Mouse (Mus musculus) cerebellum, postnatal 14 days (tissue): ENCODE data around the gene Trappc3l.
"Not testable (repeated sequence)": the region's sequence is repeated elsewhere in the genome, so short reads cannot be mapped to it uniquely, and the experiment has no call there.

ENCODE experiments used
- DNase-seq, 2 experiments: peaks; one replicate each; pipeline ENCODE4 v3.0.0; 2021; ENCODE audit warnings: mixed read lengths in 2 of 2

Trappc3l gene

DNA sequence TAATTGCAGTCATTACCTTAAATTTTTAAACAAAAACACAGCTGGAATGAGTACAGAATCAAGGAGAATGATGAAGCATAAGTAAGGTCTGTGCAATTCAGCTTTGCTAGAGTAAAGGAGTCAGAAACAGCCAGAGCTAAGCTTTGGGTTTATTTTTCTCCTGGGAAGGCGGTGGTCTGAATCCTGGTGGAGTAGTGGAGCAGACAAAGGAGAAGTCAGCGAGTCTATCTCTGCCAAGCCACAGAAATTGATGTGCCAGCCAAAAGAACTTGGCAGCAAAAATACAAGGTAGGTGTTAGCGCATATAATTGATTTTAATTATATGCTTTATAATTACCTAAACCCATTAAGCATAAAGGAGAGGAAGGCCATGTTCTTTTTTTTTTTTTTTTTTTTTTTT is at the start of gene Trappc3l:
Gene Trappc3l, plus strand, starts transcription at position 197 of the 400 bp plus-strand sequence.
- no peak for DNase-seq

DNA sequence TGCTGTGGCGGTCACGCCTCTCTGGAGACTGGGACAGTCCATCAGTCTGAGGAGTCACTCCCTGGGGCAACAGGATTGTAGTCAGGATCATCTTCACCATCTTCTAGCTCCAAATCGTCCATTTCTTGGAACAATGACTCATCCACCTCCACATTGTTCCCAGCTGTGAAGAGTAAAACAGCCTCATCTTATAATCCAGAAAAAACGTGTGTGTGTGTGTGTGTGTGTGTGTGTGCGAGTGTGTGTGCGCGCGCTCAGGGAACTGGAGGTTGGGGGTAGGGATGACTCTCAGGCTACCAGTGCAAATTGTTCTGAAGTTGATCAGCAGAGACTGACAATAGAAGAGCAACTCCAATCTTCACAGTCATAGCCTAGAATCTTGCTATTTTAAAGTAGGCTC is 40.7 kb upstream of the Trappc3l start:
- DNase-seq: not testable (repeated sequence)

DNA sequence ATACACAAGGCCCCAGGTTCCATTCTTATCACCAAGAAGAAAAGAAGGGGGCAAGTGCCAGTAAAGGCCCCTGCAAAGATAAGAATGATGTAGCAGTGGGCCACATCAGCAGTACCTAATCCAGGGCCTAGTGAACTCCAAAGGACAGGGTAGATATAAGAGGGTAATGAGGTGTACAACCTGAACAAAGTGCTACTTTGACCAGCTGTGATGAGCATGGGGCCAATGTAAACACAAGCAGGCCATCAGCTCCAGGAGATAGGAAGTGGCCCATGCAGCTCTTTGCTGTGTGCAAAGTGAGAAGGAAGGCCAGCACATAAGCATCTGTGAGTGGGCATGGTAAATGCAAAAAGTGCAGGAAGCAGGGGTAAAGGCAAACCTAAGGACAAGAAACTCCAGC is 39.0 kb upstream of the Trappc3l start:
- no peak for DNase-seq

DNA sequence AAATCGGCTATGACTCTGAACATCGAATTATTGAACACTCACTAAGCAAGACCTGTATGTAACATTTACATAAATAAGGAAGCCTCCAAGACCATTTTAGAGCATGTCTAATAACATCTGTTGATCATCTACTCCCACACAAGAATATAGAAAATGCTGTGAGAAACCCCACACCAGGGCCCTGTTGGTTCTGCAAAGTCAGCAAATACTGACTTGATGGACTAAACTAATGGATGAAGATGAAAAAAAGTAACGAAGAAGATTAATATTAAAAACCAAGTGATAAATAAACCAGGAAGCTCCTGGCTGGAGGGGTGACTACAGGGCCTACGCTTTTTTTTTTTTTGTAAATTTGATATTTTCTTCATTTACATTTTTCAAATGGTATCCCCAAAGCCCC is 24.8 kb upstream of the Trappc3l start:
- no peak for DNase-seq

DNA sequence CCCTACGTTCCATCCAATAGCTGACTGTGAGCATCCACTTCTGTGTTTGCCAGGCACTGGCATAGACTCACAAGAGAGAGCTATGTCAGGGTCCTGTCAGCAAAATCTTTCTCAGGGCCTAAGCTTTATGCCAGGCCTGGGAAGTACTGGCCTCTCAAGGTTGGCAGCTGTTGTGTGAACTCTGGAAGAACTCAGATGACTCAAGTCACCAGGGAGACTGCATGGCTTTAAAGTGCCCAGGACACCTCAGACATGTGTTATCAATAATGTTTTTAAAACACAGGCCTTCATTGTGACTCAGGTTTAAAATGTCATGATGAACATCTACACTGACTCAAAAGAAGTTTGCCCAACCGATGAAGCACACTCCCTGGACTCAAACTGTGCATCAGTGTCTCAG is 24.2 kb upstream of the Trappc3l start:
- no peak for DNase-seq

DNA sequence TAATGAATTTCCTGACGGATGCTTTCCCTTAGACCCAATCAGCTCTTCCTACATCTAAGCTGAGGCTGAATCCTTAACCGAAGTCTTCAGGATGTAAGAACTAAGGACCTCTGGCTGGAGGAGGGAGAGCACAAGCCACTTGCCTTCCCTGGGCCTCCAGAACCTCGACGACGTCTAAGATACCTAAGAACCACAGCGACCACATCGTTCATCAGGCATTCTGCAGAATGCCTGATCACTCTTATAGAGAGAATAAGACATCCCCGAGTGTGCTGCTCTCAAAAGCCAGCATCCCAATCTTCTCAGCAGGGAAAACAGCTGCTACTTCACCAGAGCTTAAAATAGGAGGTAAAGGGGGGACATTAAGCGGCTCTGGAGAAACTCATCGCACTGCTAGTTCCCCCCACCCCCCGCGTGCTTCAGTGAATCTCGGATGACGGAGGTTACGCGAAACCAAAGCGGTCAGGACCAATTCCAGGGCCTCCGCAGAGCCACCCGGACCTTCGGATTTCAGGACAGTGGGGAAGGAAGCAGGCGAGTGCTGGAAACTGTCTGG is 18.6 kb upstream of the Trappc3l start:
- DNase-seq: peak in 1 of 2 experiments; percentile 64

DNA sequence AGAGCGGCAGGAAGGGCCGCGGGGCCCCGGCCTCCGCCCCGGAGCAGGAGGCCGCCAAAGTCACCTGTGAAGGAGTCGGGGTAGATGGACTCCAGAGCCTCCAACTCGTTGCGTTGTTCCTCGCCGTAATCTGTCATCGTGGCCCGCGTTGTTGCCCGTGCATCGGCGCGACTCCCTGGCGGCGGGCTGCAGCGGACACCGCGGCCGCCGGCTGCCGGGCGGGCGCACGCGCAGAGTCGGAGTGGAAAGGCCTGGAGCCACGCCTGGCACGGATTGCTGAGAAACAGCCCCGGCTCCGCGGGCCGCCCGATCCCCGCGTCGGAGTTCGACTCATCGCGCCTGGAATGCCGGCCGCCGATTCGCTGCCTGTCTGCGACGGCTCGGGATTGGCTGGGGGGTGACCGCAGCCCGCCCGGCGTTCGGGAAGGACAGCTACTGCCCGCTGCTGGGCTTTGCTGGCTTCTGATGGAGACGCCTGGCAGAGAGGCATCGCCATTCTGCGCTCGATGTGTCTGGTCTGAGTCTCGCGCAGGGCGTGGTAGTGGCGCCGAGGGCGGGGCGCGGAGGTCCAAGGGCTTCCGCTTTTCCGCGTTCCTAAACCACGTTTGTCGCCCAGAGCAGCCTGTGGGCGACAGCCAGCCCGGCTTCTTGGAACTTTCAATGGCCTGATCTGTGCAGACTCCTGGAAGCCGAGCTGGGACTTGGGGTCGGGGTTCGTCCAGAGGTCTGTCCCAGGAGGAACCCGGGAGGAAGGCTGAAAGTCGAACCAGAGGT is 17.9 kb upstream of the Trappc3l start, which contains the start of gene Rwdd1:
Gene Rwdd1, minus strand, starts transcription at position 323 of the 774 bp plus-strand sequence.
- DNase-seq: peak; percentile 98

DNA sequence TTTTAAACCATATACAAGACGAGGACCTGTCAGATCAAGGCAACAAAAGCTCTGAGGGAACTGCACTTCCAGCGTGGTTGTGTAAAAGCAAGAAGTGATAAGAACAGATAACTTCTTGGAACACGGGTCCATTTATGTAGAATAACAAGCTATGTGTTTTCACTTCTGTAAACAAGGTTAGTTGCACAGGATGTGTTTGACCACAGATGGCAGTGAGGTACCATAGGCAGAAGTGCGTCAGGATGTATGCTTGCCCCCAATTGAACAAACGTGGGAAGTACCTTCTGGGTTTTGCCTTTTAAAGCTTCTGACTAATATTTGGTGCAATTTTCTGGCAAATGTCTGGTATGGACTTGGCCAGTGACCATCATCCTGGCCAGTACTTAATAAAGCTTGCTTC is 7.1 kb upstream of the Trappc3l start:
- no peak for DNase-seq

DNA sequence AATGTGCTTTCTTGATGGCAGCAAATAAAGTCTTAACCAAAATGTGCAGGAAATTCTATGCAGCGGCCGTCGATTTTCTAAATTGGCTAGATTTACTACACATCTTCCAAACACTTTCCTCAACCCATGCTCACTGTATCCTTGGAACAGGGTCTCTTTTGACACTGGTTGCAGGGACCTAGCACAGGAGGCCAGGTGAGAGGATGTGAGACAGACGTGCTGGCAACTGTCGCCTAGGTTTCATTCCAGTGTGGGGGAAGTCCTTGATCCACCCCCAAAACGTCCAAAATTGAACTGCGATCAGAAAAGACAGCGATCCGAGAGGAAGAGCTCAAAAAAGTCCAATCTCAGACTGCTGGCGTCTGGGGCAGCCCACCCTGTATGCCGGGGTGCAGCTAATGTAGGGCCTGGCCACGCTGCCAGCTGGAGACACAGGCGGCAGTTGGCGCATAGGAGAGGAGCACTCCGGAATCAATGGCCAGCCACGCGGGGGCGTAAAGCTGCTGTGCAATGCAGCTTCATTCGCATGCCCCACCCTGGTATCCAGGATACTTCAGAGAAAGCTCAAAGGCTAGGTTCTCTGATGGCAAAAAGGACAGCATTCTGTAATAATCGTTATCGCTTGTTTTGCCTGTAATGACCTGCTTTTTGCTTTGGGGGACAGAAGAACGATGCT is 3.6 kb upstream of the Trappc3l start:
- DNase-seq: peak; percentile 76 to 80

DNA sequence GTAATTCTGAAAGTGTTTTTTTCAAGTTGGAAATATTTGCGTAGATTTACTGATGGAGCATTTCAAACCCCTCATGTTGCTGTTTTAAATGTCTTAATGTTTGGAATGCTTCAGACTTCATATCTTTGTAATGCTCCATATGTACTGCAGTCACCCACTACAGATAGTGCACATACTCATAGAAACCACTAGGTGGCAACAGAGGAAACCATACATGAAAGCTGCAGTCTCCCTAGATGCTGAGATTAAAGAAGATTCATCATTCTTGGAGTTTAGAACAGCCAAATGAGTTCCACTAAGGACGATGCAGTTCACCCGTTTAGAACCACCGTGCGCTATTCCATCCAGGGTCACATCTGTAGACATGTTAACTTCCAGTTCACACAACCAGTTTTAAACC is 810 bp upstream of the Trappc3l start:
- DNase-seq: peak in 1 of 2 experiments; percentile 20

DNA sequence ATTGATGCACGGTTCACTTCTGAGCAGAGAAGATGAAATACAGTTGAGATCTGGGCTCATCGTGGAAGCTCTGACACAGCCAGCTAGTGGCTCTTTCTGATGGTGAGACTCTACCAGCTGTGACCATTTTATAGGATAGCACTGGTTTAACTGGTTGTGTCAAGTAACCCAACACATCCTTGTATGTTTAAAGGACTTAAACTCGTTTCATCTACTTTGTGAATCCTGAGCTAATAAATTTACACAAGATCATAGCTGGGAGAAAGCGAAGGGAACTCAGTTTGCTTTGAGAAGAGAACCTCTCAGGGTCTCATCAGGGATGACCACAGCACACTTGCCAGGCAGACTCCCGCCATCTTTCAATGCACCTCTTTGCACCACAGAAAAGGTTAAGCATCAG is 6.8 kb downstream of the Trappc3l start, which contains the start of gene Calhm4:
Gene Calhm4, minus strand, starts transcription at position 101 of the 400 bp plus-strand sequence.
- no peak for DNase-seq

DNA sequence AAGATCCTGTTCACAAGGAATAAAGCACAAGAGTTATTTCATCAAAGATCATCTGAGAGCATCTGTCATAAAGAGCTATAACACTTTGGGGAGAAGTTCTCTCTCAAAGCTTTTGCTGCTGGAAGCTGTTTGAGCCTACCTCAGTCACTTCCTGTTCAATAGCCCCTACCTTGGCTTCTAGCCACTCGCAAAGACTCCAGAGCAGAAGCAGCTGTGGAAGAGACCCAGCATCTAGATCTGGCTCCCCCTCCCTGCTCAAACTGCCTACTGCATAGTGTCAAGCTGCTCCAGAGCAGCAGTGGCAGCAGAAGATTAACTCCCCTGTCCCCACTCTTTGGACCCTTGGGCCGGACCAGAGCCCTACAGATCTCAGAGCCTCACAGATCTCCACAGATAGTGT is 16.6 kb downstream of the Trappc3l start:
- DNase-seq: no peak

DNA sequence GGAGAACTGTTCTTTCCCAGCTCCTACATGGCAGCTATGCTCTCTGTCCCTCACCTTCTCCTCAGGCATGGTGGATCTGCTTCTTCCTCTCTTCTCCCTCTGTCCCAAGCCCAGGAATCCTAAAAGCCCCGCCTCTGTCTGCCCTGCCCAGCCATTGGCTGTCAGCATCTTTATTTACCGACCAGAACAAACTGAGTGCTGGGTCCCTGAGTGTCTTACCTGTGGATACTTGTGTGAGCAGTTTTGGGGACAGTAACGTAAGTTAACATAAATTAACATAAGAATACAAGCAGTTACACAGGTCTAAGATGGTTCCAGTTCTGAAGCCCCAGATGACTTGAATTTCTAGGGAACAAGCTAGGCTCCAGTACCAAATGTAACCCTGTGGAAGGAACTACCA is 29.2 kb downstream of the Trappc3l start:
- no peak for DNase-seq

DNA sequence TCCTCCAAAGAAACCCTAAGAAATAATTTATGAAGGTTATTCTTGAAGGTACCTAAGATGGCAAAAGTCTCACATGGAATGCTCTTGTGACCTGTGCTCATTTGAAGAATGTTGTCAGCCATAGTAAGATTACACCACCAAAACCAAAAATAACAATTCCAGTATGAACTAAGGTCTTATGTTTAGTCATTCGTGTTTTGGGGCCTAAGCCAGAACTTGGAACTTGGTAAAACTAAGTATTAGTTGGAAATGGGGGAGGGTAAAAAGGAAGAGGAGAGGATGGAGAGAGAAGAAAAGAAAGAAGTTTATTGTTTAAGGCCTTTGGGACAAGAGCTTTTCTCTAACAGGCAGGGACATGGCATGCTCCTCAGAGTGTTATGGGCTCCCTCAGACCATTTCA is 32.2 kb downstream of the Trappc3l start:
- no peak for DNase-seq

DNA sequence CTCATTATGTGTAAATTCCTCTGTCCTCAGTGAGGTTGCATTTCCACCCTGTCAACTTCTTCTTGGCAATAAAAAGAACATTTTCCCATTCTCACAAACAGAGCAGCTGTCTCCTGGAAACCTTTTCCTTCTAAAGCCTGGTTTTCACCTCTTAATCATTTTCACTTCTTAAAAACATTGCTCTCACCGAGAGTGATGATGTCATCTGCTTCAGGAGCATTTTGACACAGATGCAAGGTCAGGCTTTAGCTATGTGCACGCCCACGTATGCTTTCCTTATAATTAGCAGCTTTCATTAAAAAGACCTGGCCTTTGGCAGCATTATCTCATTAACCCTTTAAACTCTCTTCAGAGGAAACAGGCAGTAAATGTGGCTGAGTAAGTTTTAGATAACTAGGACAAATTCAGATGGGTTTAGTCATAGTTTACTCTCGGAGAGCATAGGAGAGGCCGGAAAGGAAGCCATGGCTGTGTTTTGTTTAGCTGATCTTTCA is 33.6 kb downstream of the Trappc3l start:
- no peak for DNase-seq

DNA sequence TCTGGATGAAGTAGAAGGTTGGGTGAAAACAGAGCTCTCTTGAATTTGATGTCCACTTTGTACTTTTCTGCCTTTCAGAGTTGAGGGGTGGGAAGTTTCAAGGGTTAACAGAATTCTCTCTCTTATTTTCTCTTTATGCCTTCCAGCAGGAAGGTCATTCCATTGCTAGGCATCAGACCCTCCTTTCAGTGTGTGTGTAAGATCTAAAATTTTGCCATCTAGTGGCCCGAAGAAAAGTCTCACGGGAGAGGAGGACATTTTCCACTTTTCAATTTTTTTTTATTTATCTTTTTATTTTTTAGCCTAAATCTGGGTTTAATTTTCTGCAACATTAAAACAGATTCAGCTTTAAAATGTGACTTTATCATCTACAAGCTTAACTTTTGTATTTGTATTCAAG is 34.3 kb downstream of the Trappc3l start:
- no peak for DNase-seq

DNA sequence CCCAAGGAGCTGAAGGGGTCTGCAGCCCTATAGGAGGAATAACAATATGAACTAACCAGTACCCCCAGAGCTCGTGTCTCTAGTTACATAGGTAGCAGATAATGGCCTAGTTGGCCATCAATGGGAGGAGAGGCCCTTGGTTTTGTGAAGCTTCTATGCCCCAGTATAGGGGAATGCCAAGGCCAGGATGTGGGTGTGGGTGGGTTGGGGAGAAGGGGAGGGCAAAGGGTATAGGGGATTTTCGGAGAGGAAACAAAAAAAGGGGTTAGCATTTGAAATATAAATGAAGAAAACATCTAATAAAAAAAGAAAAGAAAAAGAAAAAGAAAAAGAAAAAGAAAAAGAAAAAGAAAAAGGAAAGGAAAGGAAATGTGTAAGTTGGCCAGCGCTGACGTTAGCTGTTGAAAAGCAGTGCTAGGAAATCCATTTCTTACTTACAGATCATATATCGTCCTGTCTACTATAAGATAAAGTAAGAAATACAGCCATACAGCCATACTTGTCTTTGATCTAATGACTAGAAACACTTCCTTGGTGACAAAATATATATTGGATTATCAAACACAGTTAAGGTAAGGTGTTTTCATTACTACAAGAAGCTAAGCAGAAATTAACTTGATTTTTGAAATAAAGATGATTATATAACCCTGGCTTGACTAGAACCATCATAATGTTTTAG is 37.3 kb downstream of the Trappc3l start:
- no peak for DNase-seq

DNA sequence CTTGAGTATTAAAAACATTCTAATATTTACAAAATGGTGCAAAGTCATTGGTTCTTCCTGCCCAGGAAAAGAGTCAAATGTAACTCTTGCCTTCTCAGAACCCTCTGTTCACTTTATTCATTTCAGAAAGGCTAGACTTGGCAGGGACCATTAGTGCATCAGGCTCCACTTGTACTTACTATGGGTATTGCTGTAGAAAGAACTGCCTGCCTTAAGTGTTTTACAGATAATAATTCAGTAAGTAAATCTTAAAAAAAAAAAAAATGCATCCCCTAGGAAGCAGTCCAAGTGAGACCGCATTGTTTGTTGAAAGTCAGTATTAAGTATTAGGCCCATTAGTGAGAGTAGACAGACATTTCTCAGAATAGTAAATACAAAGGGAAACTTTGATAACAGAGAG is 49.1 kb downstream of the Trappc3l start:
- no peak for DNase-seq

DNA sequence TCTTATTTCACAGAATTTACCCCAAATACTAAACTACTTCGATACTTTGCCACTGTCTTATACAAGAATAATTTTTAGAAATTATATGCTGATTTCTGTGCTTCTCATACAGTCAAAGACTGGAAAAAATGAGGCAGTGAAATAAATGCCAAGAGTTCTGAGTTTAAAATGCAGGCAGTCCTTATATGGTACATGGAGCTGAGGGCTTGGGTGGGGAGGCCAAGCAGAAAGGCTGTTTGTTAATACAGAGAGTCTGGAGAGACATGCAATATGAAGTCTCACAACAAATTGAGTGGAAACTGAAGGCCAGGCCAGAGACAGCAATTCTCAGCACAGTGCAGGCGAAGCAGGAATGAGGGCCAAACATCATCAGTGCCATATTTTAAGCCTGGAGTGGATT is 51.1 kb downstream of the Trappc3l start:
- DNase-seq: no peak

DNA sequence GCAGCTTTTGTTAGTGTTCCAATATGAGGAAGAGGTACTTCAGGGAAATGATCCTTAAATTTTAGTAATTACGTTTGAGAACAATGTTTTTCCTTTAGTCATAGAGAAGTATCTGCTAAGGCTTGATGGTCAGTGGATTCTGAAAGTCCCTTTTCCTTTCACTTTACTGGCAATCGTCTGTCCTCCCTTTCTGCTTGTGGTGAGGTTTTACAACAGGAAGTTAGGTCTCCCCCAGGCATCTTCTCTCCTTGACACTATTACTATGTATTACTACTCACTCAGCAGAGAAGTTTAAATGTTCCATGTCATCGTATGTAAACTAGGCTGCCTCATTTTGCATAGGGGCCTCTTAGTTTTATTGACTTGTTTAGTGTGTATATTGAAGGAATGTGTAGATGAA is 52.1 kb downstream of the Trappc3l start:
- no peak for DNase-seq

DNA sequence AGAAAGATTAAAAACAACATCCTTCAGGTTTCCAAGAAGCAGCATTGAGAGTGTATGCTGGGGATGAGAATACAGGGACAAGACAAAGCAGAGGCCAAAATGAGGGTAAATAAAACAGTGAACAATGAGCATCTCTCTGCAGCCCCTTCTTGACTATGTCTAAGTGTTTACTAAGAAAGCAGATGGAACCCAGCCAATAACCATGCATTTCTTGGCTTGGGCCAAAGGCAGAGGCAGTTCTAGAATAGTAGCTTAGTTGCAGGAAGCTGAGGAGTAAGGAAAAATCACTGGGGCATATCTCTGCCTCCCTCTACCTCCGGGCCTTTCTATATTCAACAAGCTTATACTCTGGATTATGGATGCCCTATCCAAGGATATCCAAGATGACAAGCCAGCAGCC is 53.1 kb downstream of the Trappc3l start:
- DNase-seq: no peak

DNA sequence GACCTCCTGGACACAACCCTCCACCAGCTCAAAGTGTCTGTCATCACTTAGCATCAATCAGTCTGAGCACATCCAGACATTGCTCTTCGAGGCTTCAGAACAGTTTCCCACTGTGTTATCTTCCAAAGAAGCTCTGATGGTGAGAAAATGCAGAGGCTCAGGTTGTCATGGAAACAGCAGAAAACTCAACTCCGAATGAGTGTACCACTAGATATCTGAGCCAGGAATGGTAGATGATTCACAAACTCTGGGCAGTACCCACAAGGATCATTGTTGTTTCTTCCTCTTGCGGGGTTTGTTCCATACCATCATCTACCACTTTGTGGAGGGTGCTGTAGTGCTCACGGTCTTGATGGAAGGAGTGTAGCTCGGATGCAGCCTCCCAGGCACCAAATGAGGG is 54.5 kb downstream of the Trappc3l start:
- DNase-seq: no peak

DNA sequence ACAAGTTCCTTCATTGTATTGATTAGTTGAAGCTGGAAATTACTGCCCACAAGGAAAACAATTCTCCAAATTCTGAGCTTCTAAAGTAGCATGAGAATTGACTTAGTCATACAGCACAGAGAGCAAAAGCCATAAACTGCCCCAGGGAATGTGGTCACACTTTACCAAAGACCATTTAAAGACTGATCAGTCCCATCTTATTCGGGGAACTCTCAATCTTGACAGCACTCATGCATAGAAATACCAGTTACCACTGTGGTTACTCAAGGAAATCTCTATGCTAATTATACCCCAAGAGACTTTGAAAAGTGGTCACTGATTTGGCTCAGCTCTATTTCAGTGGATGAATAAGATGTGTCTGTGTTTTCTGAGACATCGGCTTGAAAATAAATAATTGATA is 57.8 kb downstream of the Trappc3l start:
- no peak for DNase-seq
